Mouse (Mus musculus) heart, postnatal 4 days (tissue): Measurements from ENCODE around the gene Lap3. TPM values are rescaled to one million over a fixed set of nuclear protein-coding genes. Genes with fewer than 3 reads are reported as not detected.

Experiments
- total RNA-seq, 2 experiments: library from RNA; stranded (reverse); gene quantifications; 2 replicates each; pipeline ENCODE4 v1.2.3; 2021

The Lap3 gene
- total RNA-seq, 2 experiments from 2014 or later, result 74.3 to 92.5 TPM

Other genes starting within 250 kb of the Lap3 start
- 10 to 100 TPM; 72.7 to 81.2 TPM for gene Qdpr, start 43.1 kb upstream of the Lap3 start, total RNA-seq
- gene Clrn2, start 39.6 kb upstream of the Lap3 start, total RNA-seq, result not detected
- gene Med28, start 26.9 kb downstream of the Lap3 start, total RNA-seq, result 10 to 100 TPM; 53.6 to 60.3 TPM
- gene Fam184b, start 146.2 kb downstream of the Lap3 start, total RNA-seq, result under 1 TPM in 1 of 2 experiments, not detected in 1; 0.12 TPM
- 10 to 100 TPM; 17.7 to 19.8 TPM for gene Ncapg, start 176.5 kb downstream of the Lap3 start, total RNA-seq